Mouse (Mus musculus) ES-Bruce4 (cell line): Measurements from ENCODE around the gene Pld1. TPM values are rescaled to one million over a fixed set of nuclear protein-coding genes. Genes with fewer than 3 reads are reported as not detected.

Experiments used
- H3K27ac ChIP-seq: 2 replicates; pipeline ENCODE4 v1.5.1; 2012; ENCODE audit warnings: low read length, inconsistent platforms; ENCODE audit not compliant: insufficient read depth
- H3K27me3 ChIP-seq: 2 replicates; pipeline ENCODE4 v1.6.1; 2012; ENCODE audit warnings: mild to moderate bottlenecking, low read length, inconsistent platforms; ENCODE audit not compliant: control insufficient read depth, poor library complexity, insufficient read depth, severe bottlenecking
- H3K36me3 ChIP-seq: 2 replicates; pipeline ENCODE4 v1.6.1; 2012; ENCODE audit warnings: inconsistent platforms, mild to moderate bottlenecking, low read length, moderate library complexity; ENCODE audit not compliant: control insufficient read depth, poor library complexity, insufficient read depth, severe bottlenecking
- H3K4me1 ChIP-seq: one replicate; pipeline ENCODE4 v1.8.1; 2011; ENCODE audit warnings: low read length; ENCODE audit not compliant: control insufficient read depth, insufficient read depth
- H3K4me3 ChIP-seq: 2 replicates; pipeline ENCODE4 v1.5.1; 2011; ENCODE audit warnings: low read depth, mild to moderate bottlenecking, low read length
- H3K9ac ChIP-seq: 2 replicates; pipeline ENCODE4 v1.6.1; 2012; ENCODE audit warnings: low read depth, mild to moderate bottlenecking, inconsistent platforms; ENCODE audit not compliant: poor library complexity, severe bottlenecking
- H3K9me3 ChIP-seq: replicated peaks from 2 replicates; pipeline ENCODE4 v1.6.1; 2012; ENCODE audit warnings: mild to moderate bottlenecking, low read length, inconsistent platforms; ENCODE audit not compliant: control insufficient read depth, poor library complexity, insufficient read depth, severe bottlenecking
- CTCF ChIP-seq: IDR thresholded peaks from one replicate; pipeline ENCODE4 v1.8.1; 2011; ENCODE audit warnings: low read depth, low read length
- EP300 ChIP-seq: IDR thresholded peaks from 2 replicates; pipeline ENCODE4 v1.6.1; 2011; ENCODE audit warnings: low read depth, low read length; ENCODE audit not compliant: insufficient read depth
- POLR2A ChIP-seq: IDR thresholded peaks from one replicate; pipeline ENCODE4 v1.8.1; 2011; ENCODE audit warnings: low read length; ENCODE audit not compliant: insufficient read depth
- polyA plus RNA-seq: library from polyadenylated mRNA; stranded (reverse); fragments of >200 nt; gene quantifications from 2 replicates; pipeline ENCODE4 v1.2.4, GENCODE M21; 2011; ENCODE audit warnings: low read depth; ENCODE audit not compliant: missing spikeins, insufficient read depth, insufficient read length

The Pld1 gene
- polyA plus RNA-seq, 1 experiment: 5.8 TPM

DNA sequence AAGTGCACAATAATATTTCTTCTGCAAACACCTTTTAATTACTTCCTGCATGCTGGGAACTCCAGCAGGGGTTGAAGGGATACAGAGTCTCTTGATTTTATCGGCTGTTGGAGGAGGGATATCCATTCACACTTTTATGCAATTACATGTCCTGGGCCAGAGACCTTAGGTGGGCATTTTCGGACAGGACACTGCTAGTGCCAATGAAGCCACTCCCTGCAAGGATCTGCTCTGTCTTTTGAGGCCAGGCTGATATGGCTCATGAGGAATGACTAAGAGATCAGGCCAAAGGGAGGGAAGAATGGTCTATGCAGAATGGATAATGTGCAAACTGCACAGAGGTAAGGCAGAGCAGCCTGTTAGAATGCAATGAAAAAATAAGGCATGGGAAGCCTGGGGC lies 145.8 kb downstream of the Pld1 start:
- H3K9ac ChIP-seq: no peak overlapping the region
- no peaks in the 10 kb centered on the region for H3K27me3 ChIP-seq
- H3K9me3 ChIP-seq: no peaks in the 10 kb centered on the region
- H3K36me3 ChIP-seq: no peaks in the 10 kb centered on the region
- H3K27ac ChIP-seq: no peak overlapping the region
- no peaks in the 10 kb centered on the region for H3K4me1 ChIP-seq
- no peak for TF ChIP-seq EP300
- no peak overlapping the region for H3K4me3 ChIP-seq

DNA sequence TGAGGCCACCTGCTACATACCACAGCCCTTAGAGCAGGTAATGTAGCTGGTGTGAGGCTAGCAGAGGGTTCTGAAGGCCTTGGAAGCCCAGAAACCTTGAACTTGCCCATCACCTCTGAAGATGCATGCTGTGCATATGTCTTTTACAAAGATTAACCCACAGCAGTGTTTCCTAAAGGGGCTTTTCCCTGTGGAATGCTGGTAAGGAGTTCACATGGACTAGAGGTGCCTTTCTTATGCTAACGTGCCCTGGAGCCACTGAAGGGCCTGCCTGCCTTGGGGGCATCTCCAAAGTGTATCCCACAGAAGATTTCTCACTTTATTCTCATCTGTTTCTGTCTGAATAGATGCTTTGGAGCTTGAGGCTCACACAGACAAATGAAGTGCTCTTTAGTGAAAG lies 152.8 kb downstream of the Pld1 start:
- Histone ChIP-seq H3K9me3 (no peaks in the 10 kb centered on the region), H3K27me3 (no peaks in the 10 kb centered on the region), H3K9ac (no peak overlapping the region), H3K27ac (no peak overlapping the region), H3K4me3 (no peak overlapping the region), H3K36me3 (no peaks in the 10 kb centered on the region), H3K4me1 (peaks cover 2% of the 10 kb centered on the region)
- no peak for TF ChIP-seq POLR2A
- TF ChIP-seq CTCF: no peak
- no peak for TF ChIP-seq EP300

DNA sequence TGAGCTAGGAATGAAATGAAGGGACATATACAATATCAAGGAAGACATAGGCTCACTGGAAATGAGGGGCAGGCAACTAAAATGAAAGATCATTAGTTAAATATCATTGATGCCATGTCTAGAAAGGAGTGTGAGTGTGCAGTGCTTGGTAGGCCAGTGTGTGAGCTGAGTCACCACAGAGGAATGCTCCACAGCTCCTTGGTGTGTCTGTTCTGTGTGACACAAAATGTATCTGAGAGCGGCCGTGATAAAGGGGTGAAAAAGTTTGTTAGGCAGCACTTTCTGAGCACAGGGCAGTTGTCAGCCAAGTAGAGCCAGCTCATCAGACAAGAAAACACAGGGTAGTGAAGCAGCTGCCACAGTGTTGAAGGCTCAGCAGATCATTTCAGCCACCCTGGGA lies 153.2 kb downstream of the Pld1 start:
- Histone ChIP-seq H3K4me1 (peaks cover 2% of the 10 kb centered on the region), H3K27ac (no peak overlapping the region), H3K9ac (no peak overlapping the region), H3K9me3 (no peaks in the 10 kb centered on the region), H3K4me3 (no peak overlapping the region), H3K36me3 (no peaks in the 10 kb centered on the region), H3K27me3 (no peaks in the 10 kb centered on the region)
- TF ChIP-seq EP300 (no peak), CTCF (no peak), POLR2A (no peak)

DNA sequence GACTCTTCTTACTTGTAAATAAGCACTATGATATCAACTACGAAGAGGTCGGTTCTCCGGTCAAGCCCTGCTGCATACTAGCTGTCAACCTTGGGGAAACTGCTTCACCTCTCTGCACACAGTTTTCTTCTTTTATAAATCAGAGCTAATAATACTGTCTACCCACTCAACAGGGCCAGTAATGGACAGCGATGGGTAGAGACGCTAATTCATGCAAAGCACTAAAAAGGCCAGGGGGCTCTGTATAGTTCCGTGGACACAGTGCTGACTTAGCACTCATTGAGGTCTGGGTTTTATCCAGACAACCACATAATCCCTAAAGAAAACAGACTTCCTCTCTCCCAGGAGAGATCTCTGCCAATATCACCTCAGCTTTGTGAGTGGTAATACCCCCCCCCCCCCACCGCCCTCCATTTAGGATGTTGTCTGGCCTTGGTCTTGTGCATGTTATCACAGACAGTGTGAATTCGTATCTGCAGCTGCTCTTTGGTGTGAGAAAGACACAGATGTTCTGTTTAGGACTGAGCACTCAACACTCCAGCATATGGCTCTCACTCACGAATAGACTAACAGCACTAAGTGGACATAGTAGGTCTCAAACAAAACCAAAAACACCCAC lies 155.3 kb downstream of the Pld1 start:
- Histone ChIP-seq H3K27me3 (no peaks in the 10 kb centered on the region), H3K9ac (no peak overlapping the region), H3K9me3 (no peaks in the 10 kb centered on the region), H3K36me3 (no peaks in the 10 kb centered on the region), H3K27ac (no peak overlapping the region), H3K4me3 (no peak overlapping the region), H3K4me1 (peaks cover 2% of the 10 kb centered on the region)
- TF ChIP-seq EP300 (no peak), POLR2A (no peak)

DNA sequence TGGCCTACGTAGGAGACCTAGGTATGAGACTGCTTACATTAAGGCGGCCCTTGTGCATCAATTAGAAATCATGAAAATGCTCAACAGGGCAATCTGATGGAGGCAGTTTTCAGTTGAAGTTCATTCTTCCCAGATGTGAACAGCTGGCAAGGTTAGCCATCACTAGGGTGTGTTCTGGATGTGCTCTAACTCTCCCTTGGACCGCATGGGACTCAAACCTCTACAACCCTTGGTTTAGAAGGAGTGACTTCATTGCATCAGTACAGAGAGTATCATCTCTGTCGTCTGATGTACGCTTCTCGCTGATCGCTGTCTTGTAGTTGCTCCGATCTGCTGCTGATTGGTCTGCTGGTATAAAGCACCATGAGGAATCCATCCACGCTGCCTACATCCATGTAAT lies 157.0 kb downstream of the Pld1 start:
- Histone ChIP-seq H3K4me3 (no peak overlapping the region), H3K36me3 (no peaks in the 10 kb centered on the region), H3K4me1 (peaks cover 2% of the 10 kb centered on the region), H3K27me3 (no peaks in the 10 kb centered on the region), H3K9me3 (no peaks in the 10 kb centered on the region), H3K27ac (no peak overlapping the region), H3K9ac (no peak overlapping the region)
- TF ChIP-seq EP300 (no peak), CTCF (no peak), POLR2A (no peak)

DNA sequence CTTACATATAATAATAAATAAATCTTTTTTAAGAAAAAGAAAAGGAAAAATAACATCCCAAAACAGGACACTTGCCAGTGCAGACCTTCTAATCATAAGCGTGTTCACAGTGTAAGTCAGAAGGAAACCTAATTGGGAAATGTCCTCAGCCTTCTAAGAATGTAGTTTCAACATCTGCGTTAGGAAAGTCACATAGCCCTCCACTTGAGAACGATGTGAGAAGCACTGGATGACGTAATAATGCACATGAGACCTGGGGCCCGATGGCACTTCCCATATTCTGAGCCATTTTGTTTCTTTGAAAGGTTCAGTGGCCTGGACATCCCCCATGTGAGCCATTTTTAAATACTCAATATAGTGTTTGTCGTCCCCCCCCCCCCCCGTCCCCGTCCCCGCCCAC lies 160.7 kb downstream of the Pld1 start:
- Histone ChIP-seq H3K4me3 (no peak overlapping the region), H3K27me3 (no peaks in the 10 kb centered on the region), H3K36me3 (no peaks in the 10 kb centered on the region), H3K4me1 (no peaks in the 10 kb centered on the region), H3K9ac (no peak overlapping the region), H3K9me3 (no peaks in the 10 kb centered on the region), H3K27ac (no peak overlapping the region)
- TF ChIP-seq POLR2A (no peak), EP300 (no peak), CTCF (no peak)
